Mouse (Mus musculus) E14TG2a.4 (cell line): ENCODE data around the gene Tprkb.

Experiments used
- CTCF ChIP-seq: conservative IDR thresholded peaks from 2 replicates; pipeline ENCODE4 v1.5.1; 2014; ENCODE audit warnings: low read length
- NANOG ChIP-seq: IDR thresholded peaks from 2 replicates; pipeline ENCODE4 v1.6.1; 2014; ENCODE audit warnings: borderline replicate concordance, low read length, mixed read lengths
- POU5F1 ChIP-seq: IDR thresholded peaks from 2 replicates; pipeline ENCODE4 v1.6.1; 2014; ENCODE audit warnings: low read length, borderline replicate concordance

DNA sequence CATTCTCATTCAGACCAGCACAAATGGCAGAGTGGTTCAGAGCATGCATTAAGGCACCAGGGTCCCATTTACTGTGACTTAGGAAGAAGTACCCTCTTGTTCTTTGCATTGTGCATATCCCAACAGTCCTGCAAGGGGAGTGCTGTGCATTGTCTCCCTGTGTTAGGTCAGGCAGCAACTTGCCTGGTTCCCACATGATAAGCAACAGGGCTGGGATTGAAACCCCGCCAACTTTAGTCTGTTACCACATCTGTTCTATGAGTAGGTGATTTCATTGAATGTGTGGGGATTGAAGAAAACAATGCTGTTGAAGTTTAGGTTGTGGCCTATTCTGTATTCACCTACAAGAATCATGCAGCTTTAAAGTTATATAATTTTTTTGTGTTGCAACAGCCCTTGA is 15.0 kb downstream of the Tprkb start:
- TF ChIP-seq POU5F1: no peak
- TF ChIP-seq CTCF: no peak
- TF ChIP-seq NANOG: no peak
